Mouse (Mus musculus): ENCODE data around the gene Olfr1134. TPM values are rescaled to one million over a fixed set of nuclear protein-coding genes. Genes with fewer than 3 reads are reported as not detected.
A peak's percentile ranks its signal among the peaks of the same experiment; 100 is the strongest.

Gene Olfr1134
- not detected in 2 replicates for total RNA-seq (2012; rRNA removed)

- Histone ChIP-seq H3K9ac (ENCODE audit: insufficient read depth, low read depth, low read length, poor library complexity, severe bottlenecking) (no peak within 1 kb of the TSS), H3K27ac (ENCODE audit: insufficient read depth, low read depth, low read length, poor library complexity, severe bottlenecking) (no peak within 1 kb of the TSS), H3K4me1 (ENCODE audit: control insufficient read depth in 2 of 2, insufficient read depth in 2 of 2, low read length in 2 of 2, poor library complexity in 1 of 2) (no peaks in the 10 kb centered on the region), H3K9me3 (ENCODE audit: control insufficient read depth, insufficient read depth, low read depth, low read length) (no peaks in the 10 kb centered on the region), H3K4me3 (ENCODE audit: insufficient read depth in 1 of 2, low read depth in 1 of 2, low read length in 2 of 2, poor library complexity in 1 of 2, severe bottlenecking in 1 of 2) (no peak within 1 kb of the TSS), H3K36me3 (ENCODE audit: control insufficient read depth, insufficient read depth, low read length, poor library complexity, severe bottlenecking) (no peaks in the 10 kb centered on the region)
- in situ Hi-C loops (cut with MboI; ENCODE audit: low sequenced_read_pairs in 2 of 2, unreplicated experiment in 2 of 2), result no loop called here
- no peak for DNase-seq (ENCODE audit: low read depth, low spot score)
- TF ChIP-seq ZNF384 (IDR thresholded peaks at IDR 0.05; ENCODE audit: low read depth, low read length) (no peak), CHD2 (IDR thresholded peaks at IDR 0.05; ENCODE audit: low read depth, low read length) (no peak), MAFK (IDR thresholded peaks at IDR 0.05; ENCODE audit: insufficient read depth, low read depth, low read length) (no peak), ZC3H11A (IDR thresholded peaks at IDR 0.05; ENCODE audit: borderline replicate concordance, low read depth, low read length) (no peak), HCFC1 (IDR thresholded peaks at IDR 0.05; ENCODE audit: borderline replicate concordance, insufficient read depth, low read length) (no peak)
Observed at GRCm38 (mm10) chr2:87658360-87658759, at the start of gene Olfr1134. Gene Olfr1134 (minus strand): TSS chr2:87658460.

GRCm38 (mm10) chr2:87693847-87694246 lies 35.6 kb upstream of the Olfr1134 start, which contains the start of gene Olfr1136:
Gene Olfr1136 (minus strand): TSS chr2:87693947.
- Histone ChIP-seq H3K9me3 (ENCODE audit: control insufficient read depth, insufficient read depth, low read depth, low read length) (no peaks in the 10 kb centered on the region), H3K27ac (ENCODE audit: insufficient read depth, low read depth, low read length, poor library complexity, severe bottlenecking) (no peak within 1 kb of the TSS), H3K36me3 (ENCODE audit: control insufficient read depth, insufficient read depth, low read length, poor library complexity, severe bottlenecking) (no peaks in the 10 kb centered on the region), H3K4me3 (ENCODE audit: insufficient read depth in 1 of 2, low read depth in 1 of 2, low read length in 2 of 2, poor library complexity in 1 of 2, severe bottlenecking in 1 of 2) (no peak within 1 kb of the TSS), H3K4me1 (ENCODE audit: control insufficient read depth in 2 of 2, insufficient read depth in 2 of 2, low read length in 2 of 2, poor library complexity in 1 of 2) (no peaks in the 10 kb centered on the region), H3K9ac (ENCODE audit: insufficient read depth, low read depth, low read length, poor library complexity, severe bottlenecking) (no peak within 1 kb of the TSS)
- in situ Hi-C loops (cut with MboI; ENCODE audit: low sequenced_read_pairs in 2 of 2, unreplicated experiment in 2 of 2), result no loop called here
- no peak for TF ChIP-seq MAFK (IDR thresholded peaks at IDR 0.05; ENCODE audit: insufficient read depth, low read depth, low read length)
- no peak for TF ChIP-seq HCFC1 (IDR thresholded peaks at IDR 0.05; ENCODE audit: borderline replicate concordance, insufficient read depth, low read length)
- no peak for TF ChIP-seq ZC3H11A (IDR thresholded peaks at IDR 0.05; ENCODE audit: borderline replicate concordance, low read depth, low read length)
- no peak for TF ChIP-seq CHD2 (IDR thresholded peaks at IDR 0.05; ENCODE audit: low read depth, low read length)
- DNase-seq (ENCODE audit: low read depth, low spot score), result no peak

- Histone ChIP-seq H3K9me3 (ENCODE audit: control insufficient read depth, insufficient read depth, low read depth, low read length) (no peaks in the 10 kb centered on the region), H3K9ac (ENCODE audit: insufficient read depth, low read depth, low read length, poor library complexity, severe bottlenecking) (no peak within 1 kb of the TSS), H3K36me3 (ENCODE audit: control insufficient read depth, insufficient read depth, low read length, poor library complexity, severe bottlenecking) (no peaks in the 10 kb centered on the region), H3K4me3 (ENCODE audit: insufficient read depth in 1 of 2, low read depth in 1 of 2, low read length in 2 of 2, poor library complexity in 1 of 2, severe bottlenecking in 1 of 2) (no peak within 1 kb of the TSS), H3K4me1 (ENCODE audit: control insufficient read depth in 2 of 2, insufficient read depth in 2 of 2, low read length in 2 of 2, poor library complexity in 1 of 2) (no peaks in the 10 kb centered on the region), H3K27ac (ENCODE audit: insufficient read depth, low read depth, low read length, poor library complexity, severe bottlenecking) (no peak within 1 kb of the TSS)
- TF ChIP-seq ZC3H11A (IDR thresholded peaks at IDR 0.05; ENCODE audit: borderline replicate concordance, low read depth, low read length), result no peak
- TF ChIP-seq HCFC1 (IDR thresholded peaks at IDR 0.05; ENCODE audit: borderline replicate concordance, insufficient read depth, low read length), result no peak
- no peak for TF ChIP-seq CHD2 (IDR thresholded peaks at IDR 0.05; ENCODE audit: low read depth, low read length)
- TF ChIP-seq MAFK (IDR thresholded peaks at IDR 0.05; ENCODE audit: insufficient read depth, low read depth, low read length), result no peak
- no peak for TF ChIP-seq ZNF384 (IDR thresholded peaks at IDR 0.05; ENCODE audit: low read depth, low read length)
- in situ Hi-C loops (cut with MboI; ENCODE audit: low sequenced_read_pairs in 2 of 2, unreplicated experiment in 2 of 2), result no loop called here
- DNase-seq (ENCODE audit: low read depth, low spot score), result no peak
Observed at GRCm38 (mm10) chr2:87673564-87673963, 15.3 kb upstream of the Olfr1134 start, which contains the start of gene Olfr1135. Gene Olfr1135 (minus strand): TSS chr2:87673664.

GRCm38 (mm10) chr2:87647274-87647673 lies 11.0 kb downstream of the Olfr1134 start, which contains the start of gene Olfr1133:
Gene Olfr1133 (minus strand): TSS chr2:87647374.
- in situ Hi-C loops (cut with MboI; ENCODE audit: low sequenced_read_pairs in 2 of 2, unreplicated experiment in 2 of 2), result no loop called here
- Histone ChIP-seq H3K9me3 (ENCODE audit: control insufficient read depth, insufficient read depth, low read depth, low read length) (no peaks in the 10 kb centered on the region), H3K27ac (ENCODE audit: insufficient read depth, low read depth, low read length, poor library complexity, severe bottlenecking) (no peak within 1 kb of the TSS)

GRCm38 (mm10) chr2:87642441-87642840 lies 15.8 kb downstream of the Olfr1134 start:
- no peak for TF ChIP-seq HCFC1 (IDR thresholded peaks at IDR 0.05; ENCODE audit: borderline replicate concordance, insufficient read depth, low read length)
- peak; percentile 92 for TF ChIP-seq MAFK (IDR thresholded peaks at IDR 0.05; ENCODE audit: insufficient read depth, low read depth, low read length)
- no peak for TF ChIP-seq CHD2 (IDR thresholded peaks at IDR 0.05; ENCODE audit: low read depth, low read length)
- no peak overlapping the region for H3K27ac ChIP-seq (ENCODE audit: insufficient read depth, low read depth, low read length, poor library complexity, severe bottlenecking)
- no peaks in the 10 kb centered on the region for H3K4me1 ChIP-seq (ENCODE audit: control insufficient read depth in 2 of 2, insufficient read depth in 2 of 2, low read length in 2 of 2, poor library complexity in 1 of 2)
- no peak overlapping the region for H3K4me3 ChIP-seq (ENCODE audit: insufficient read depth in 1 of 2, low read depth in 1 of 2, low read length in 2 of 2, poor library complexity in 1 of 2, severe bottlenecking in 1 of 2)
- in situ Hi-C loops (cut with MboI; ENCODE audit: low sequenced_read_pairs in 2 of 2, unreplicated experiment in 2 of 2), result no loop called here
- DNase-seq (ENCODE audit: low read depth, low spot score), result no peak
- no peak overlapping the region for H3K9ac ChIP-seq (ENCODE audit: insufficient read depth, low read depth, low read length, poor library complexity, severe bottlenecking)
- H3K9me3 ChIP-seq (ENCODE audit: control insufficient read depth, insufficient read depth, low read depth, low read length), result no peaks in the 10 kb centered on the region
- no peaks in the 10 kb centered on the region for H3K36me3 ChIP-seq (ENCODE audit: control insufficient read depth, insufficient read depth, low read length, poor library complexity, severe bottlenecking)

More at GRCm38 (mm10) chr2:87647274-87647673, 11.0 kb downstream of the Olfr1134 start, which contains the start of gene Olfr1133:
- TF ChIP-seq HCFC1 (IDR thresholded peaks at IDR 0.05; ENCODE audit: borderline replicate concordance, insufficient read depth, low read length), result no peak
- Histone ChIP-seq H3K4me3 (ENCODE audit: insufficient read depth in 1 of 2, low read depth in 1 of 2, low read length in 2 of 2, poor library complexity in 1 of 2, severe bottlenecking in 1 of 2) (no peak within 1 kb of the TSS), H3K9ac (ENCODE audit: insufficient read depth, low read depth, low read length, poor library complexity, severe bottlenecking) (no peak within 1 kb of the TSS), H3K36me3 (ENCODE audit: control insufficient read depth, insufficient read depth, low read length, poor library complexity, severe bottlenecking) (no peaks in the 10 kb centered on the region), H3K4me1 (ENCODE audit: control insufficient read depth in 2 of 2, insufficient read depth in 2 of 2, low read length in 2 of 2, poor library complexity in 1 of 2) (no peaks in the 10 kb centered on the region)
- no peak for DNase-seq (ENCODE audit: low read depth, low spot score)
